Mouse (Mus musculus) neural tube, embryonic 15.5 days (tissue): ENCODE results near the gene Twf2. TPM values are rescaled to one million over a fixed set of nuclear protein-coding genes. Genes with fewer than 3 reads are reported as not detected.

Experiments
- ATAC-seq: fragments of 200-750 bp; cut with Nextera tagmentation; 2 replicates; pipeline ENCODE4 v1.8.0; 2017; ENCODE audit warnings: mild to moderate bottlenecking, moderate TSS enrichment, moderate library complexity; ENCODE audit not compliant: low FRiP score
- H3K27ac ChIP-seq: fragments of 300-500 bp; sonication (generic); replicated peaks from 2 replicates; pipeline ENCODE4 v1.5.1; 2015; ENCODE audit warnings: mild to moderate bottlenecking, inconsistent platforms
- H3K27me3 ChIP-seq: fragments of 300-500 bp; sonication (generic); replicated peaks from 2 replicates; pipeline ENCODE4 v1.6.1; 2015; ENCODE audit warnings: inconsistent platforms
- H3K36me3 ChIP-seq: fragments of 300-500 bp; sonication (generic); 2 replicates; pipeline ENCODE4 v1.6.1; 2015; ENCODE audit warnings: inconsistent platforms
- H3K4me1 ChIP-seq: fragments of 300-500 bp; sonication (generic); 2 replicates; pipeline ENCODE4 v1.6.1; 2015; ENCODE audit warnings: inconsistent platforms
- H3K4me2 ChIP-seq: fragments of 300-500 bp; sonication (generic); 2 replicates; pipeline ENCODE4 v1.6.1; 2015; ENCODE audit warnings: inconsistent platforms, mild to moderate bottlenecking, moderate library complexity
- H3K4me3 ChIP-seq: fragments of 300-500 bp; sonication (generic); replicated peaks from 2 replicates; pipeline ENCODE4 v1.5.1; 2015; ENCODE audit warnings: mild to moderate bottlenecking, inconsistent platforms
- H3K9ac ChIP-seq: fragments of 300-500 bp; sonication (generic); replicated peaks from 2 replicates; pipeline ENCODE4 v1.6.1; 2015; ENCODE audit warnings: mild to moderate bottlenecking, inconsistent platforms
- H3K9me3 ChIP-seq: fragments of 300-500 bp; sonication (generic); replicated peaks from 2 replicates; pipeline ENCODE4 v1.6.1; 2016; ENCODE audit warnings: inconsistent platforms
- WGBS: fragments of 180-500 bp; shearing (Covaris S2); methylation state at CpG from one replicate; pipeline ENCODE4 v1.1.7; 2015; ENCODE audit warnings: mixed read lengths; 5-methylcytosine and 5-hydroxymethylcytosine counted together
- polyA plus RNA-seq: library from polyadenylated mRNA; unstranded; fragments of >200 nt; fragmentation: Nextera tagmentation; extraction: Ambion mirVana; gene quantifications from 2 replicates; pipeline ENCODE4 v1.2.1, GENCODE M21; 2015

The Twf2 gene
- polyA plus RNA-seq, 1 experiment from 2014 or later = 48.1 TPM

- ATAC-seq = no peak
- Histone ChIP-seq H3K4me1 (peaks cover 45% of the 10 kb centered on the region), H3K27ac (no peak within 1 kb of the TSS), H3K4me3 (peak within 1 kb of the TSS; percentile 56), H3K9ac (peak within 1 kb of the TSS; percentile 59), H3K36me3 (no peaks in the 10 kb centered on the region), H3K9me3 (no peaks in the 10 kb centered on the region), H3K4me2 (peak within 1 kb of the TSS; percentile 72), H3K27me3 (no peaks in the 10 kb centered on the region)
- WGBS = 45% methylated on average over 18 of the region's 18 CpGs
Observed at GRCm38 (mm10) chr9:106199535-106200272, 3.2 kb upstream of the Twf2 start, which contains the start of gene Ppm1m. Gene Ppm1m, minus strand, starts transcription at chr9:106199746.

- Histone ChIP-seq H3K4me3 (peak overlapping the region; percentile 79; the same call in 1 of the 2 replicates), H3K9ac (no peak overlapping the region), H3K9me3 (no peaks in the 10 kb centered on the region), H3K27me3 (no peaks in the 10 kb centered on the region), H3K4me2 (peak overlapping the region; percentile 70), H3K27ac (no peak overlapping the region), H3K36me3 (no peaks in the 10 kb centered on the region), H3K4me1 (peaks cover 58% of the 10 kb centered on the region)
- ATAC-seq = no peak
- 84% methylated on average over 3 of the region's 3 CpGs for WGBS
Observed at GRCm38 (mm10) chr9:106201895-106202294, 1.0 kb upstream of the Twf2 start.

GRCm38 (mm10) chr9:106203990-106204851, 1.3 kb downstream of the Twf2 start:
- H3K4me1 ChIP-seq = peaks cover 49% of the 10 kb centered on the region
- ATAC-seq = no peak
- no peak overlapping the region for H3K27ac ChIP-seq
- peak overlapping the region; percentile 70 for H3K4me2 ChIP-seq
- no peaks in the 10 kb centered on the region for H3K9me3 ChIP-seq
- 81% methylated on average over 7 of the region's 7 CpGs for WGBS
- H3K9ac ChIP-seq = peak overlapping the region; percentile 79
- H3K36me3 ChIP-seq = 0 out of 2 replicates have a peak, but pooled peaks cover 4% of the 10 kb centered on the region
- no peaks in the 10 kb centered on the region for H3K27me3 ChIP-seq
- peak overlapping the region; percentile 79 for H3K4me3 ChIP-seq

- 88% methylated on average over 7 of the region's 7 CpGs for WGBS
Observed at GRCm38 (mm10) chr9:106205713-106206290, 2.9 kb downstream of the Twf2 start.

GRCm38 (mm10) chr9:106206515-106206914, 3.6 kb downstream of the Twf2 start:
- no peak overlapping the region for H3K9ac ChIP-seq
- H3K27ac ChIP-seq = no peak overlapping the region
- H3K4me2 ChIP-seq = no peak overlapping the region
- 92% methylated on average over 2 of the region's 2 CpGs for WGBS
- no peak overlapping the region for H3K4me3 ChIP-seq
- H3K36me3 ChIP-seq = 0 out of 2 replicates have a peak, but pooled peaks cover 6% of the 10 kb centered on the region
- H3K27me3 ChIP-seq = no peaks in the 10 kb centered on the region
- H3K9me3 ChIP-seq = no peaks in the 10 kb centered on the region
- no peak for ATAC-seq
- H3K4me1 ChIP-seq = peaks cover 49% of the 10 kb centered on the region

More at GRCm38 (mm10) chr9:106205713-106206290, 2.9 kb downstream of the Twf2 start:
- Histone ChIP-seq H3K36me3 (0 out of 2 replicates have a peak, but pooled peaks cover 6% of the 10 kb centered on the region), H3K4me1 (peaks cover 42% of the 10 kb centered on the region), H3K9me3 (no peaks in the 10 kb centered on the region), H3K27ac (no peak overlapping the region), H3K27me3 (no peaks in the 10 kb centered on the region), H3K9ac (no peak overlapping the region), H3K4me2 (no peak overlapping the region), H3K4me3 (no peak overlapping the region)
- ATAC-seq = no peak

- Histone ChIP-seq H3K36me3 (peaks cover 15% of the 10 kb centered on the region), H3K4me1 (peaks cover 52% of the 10 kb centered on the region), H3K27ac (no peak overlapping the region), H3K4me3 (no peak overlapping the region), H3K9me3 (no peaks in the 10 kb centered on the region), H3K4me2 (no peak overlapping the region), H3K27me3 (no peaks in the 10 kb centered on the region), H3K9ac (no peak overlapping the region)
- 87% methylated on average over 5 of the region's 5 CpGs for WGBS
- ATAC-seq = no peak
Observed at GRCm38 (mm10) chr9:106208181-106208580, 5.3 kb downstream of the Twf2 start.

GRCm38 (mm10) chr9:106209954-106210353, 7.0 kb downstream of the Twf2 start:
- 92% methylated on average over 4 of the region's 4 CpGs for WGBS
- Histone ChIP-seq H3K4me3 (no peak overlapping the region), H3K27me3 (no peaks in the 10 kb centered on the region)

GRCm38 (mm10) chr9:106210853-106211609, 8.1 kb downstream of the Twf2 start:
- H3K4me3 ChIP-seq = no peak overlapping the region
- no peak for ATAC-seq
- H3K27me3 ChIP-seq = no peaks in the 10 kb centered on the region
- WGBS = 37% methylated on average over 9 of the region's 9 CpGs
- H3K4me2 ChIP-seq = peak overlapping the region; percentile 57
- peaks cover 39% of the 10 kb centered on the region for H3K36me3 ChIP-seq
- no peaks in the 10 kb centered on the region for H3K9me3 ChIP-seq
- H3K4me1 ChIP-seq = peaks cover 26% of the 10 kb centered on the region
- 0 out of 2 replicates have a peak overlapping the region, but pooled peaks have one; percentile 28 for H3K9ac ChIP-seq
- peak overlapping the region; percentile 67; the same call in 1 of the 2 replicates for H3K27ac ChIP-seq

More at GRCm38 (mm10) chr9:106209954-106210353, 7.0 kb downstream of the Twf2 start:
- Histone ChIP-seq H3K4me2 (no peak overlapping the region), H3K9ac (no peak overlapping the region), H3K4me1 (peaks cover 34% of the 10 kb centered on the region), H3K36me3 (peaks cover 33% of the 10 kb centered on the region), H3K27ac (no peak overlapping the region), H3K9me3 (no peaks in the 10 kb centered on the region)
- no peak for ATAC-seq

- H3K4me3 ChIP-seq = peak overlapping the region; percentile 29
- H3K27me3 ChIP-seq = no peaks in the 10 kb centered on the region
- 20% methylated on average over 37 of the region's 37 CpGs for WGBS
- H3K9me3 ChIP-seq = no peaks in the 10 kb centered on the region
- H3K36me3 ChIP-seq = peaks cover 43% of the 10 kb centered on the region
- peak overlapping the region; percentile 67 for H3K27ac ChIP-seq
- H3K9ac ChIP-seq = 0 out of 2 replicates have a peak overlapping the region, but pooled peaks have one; percentile 28
- H3K4me2 ChIP-seq = peak overlapping the region; percentile 57
- peaks cover 17% of the 10 kb centered on the region for H3K4me1 ChIP-seq
- ATAC-seq = peak; percentile 87
Observed at GRCm38 (mm10) chr9:106211680-106212593, 9.0 kb downstream of the Twf2 start.

GRCm38 (mm10) chr9:106212594-106212981, 9.7 kb downstream of the Twf2 start:
- ATAC-seq = no peak
- Histone ChIP-seq H3K4me3 (no peak overlapping the region), H3K9ac (no peak overlapping the region), H3K9me3 (no peaks in the 10 kb centered on the region), H3K36me3 (peaks cover 43% of the 10 kb centered on the region), H3K27me3 (no peaks in the 10 kb centered on the region), H3K27ac (no peak overlapping the region), H3K4me1 (peaks cover 15% of the 10 kb centered on the region), H3K4me2 (no peak overlapping the region)
- WGBS = 90% methylated on average over 12 of the region's 12 CpGs
